Mouse (Mus musculus) kidney, postnatal 25 days (tissue): ENCODE measurements around the gene Map10.

Source experiments
- DNase-seq, 2 experiments: peaks; one replicate each; pipeline ENCODE4 v3.0.0; 2021; ENCODE audit warnings: mixed read lengths in 2 of 2

The Map10 gene

GRCm38 (mm10) chr8:125670906-125671305 lies 1.3 kb downstream of the Map10 start:
- DNase-seq = no peak

- no peak for DNase-seq
Measured at GRCm38 (mm10) chr8:125671371-125671770, 1.8 kb downstream of the Map10 start.

- no peak for DNase-seq
Measured at GRCm38 (mm10) chr8:125675796-125676195, 6.2 kb downstream of the Map10 start.

GRCm38 (mm10) chr8:125677484-125677883 lies 7.9 kb downstream of the Map10 start:
- no peak for DNase-seq

- peak; percentile 59 to 77 for DNase-seq
Measured at GRCm38 (mm10) chr8:125678854-125679648, 9.4 kb downstream of the Map10 start.

GRCm38 (mm10) chr8:125680851-125681408 lies 11.3 kb downstream of the Map10 start:
- no peak for DNase-seq

- no peak for DNase-seq
Measured at GRCm38 (mm10) chr8:125685216-125685760, 15.7 kb downstream of the Map10 start.

GRCm38 (mm10) chr8:125686221-125686865 lies 16.7 kb downstream of the Map10 start:
- DNase-seq = peak in 1 of 2 experiments; percentile 57

- DNase-seq = no peak
Measured at GRCm38 (mm10) chr8:125690166-125690915, 20.7 kb downstream of the Map10 start.

- DNase-seq = no peak
Measured at GRCm38 (mm10) chr8:125690961-125691360, 21.3 kb downstream of the Map10 start.

GRCm38 (mm10) chr8:125692447-125692846 lies 22.8 kb downstream of the Map10 start:
- no peak for DNase-seq

- DNase-seq = no peak
Measured at GRCm38 (mm10) chr8:125693197-125693596, 23.6 kb downstream of the Map10 start.

GRCm38 (mm10) chr8:125695951-125696350 lies 26.3 kb downstream of the Map10 start:
- DNase-seq = no peak

- no peak for DNase-seq
Measured at GRCm38 (mm10) chr8:125699391-125700025, 29.9 kb downstream of the Map10 start.

- no peak for DNase-seq
Measured at GRCm38 (mm10) chr8:125700407-125700806, 30.8 kb downstream of the Map10 start.

- DNase-seq = no peak
Measured at GRCm38 (mm10) chr8:125702868-125703473, 33.4 kb downstream of the Map10 start.

- DNase-seq = no peak
Measured at GRCm38 (mm10) chr8:125704434-125704833, 34.8 kb downstream of the Map10 start.

- no peak for DNase-seq
Measured at GRCm38 (mm10) chr8:125705816-125706215, 36.2 kb downstream of the Map10 start.

GRCm38 (mm10) chr8:125709171-125709570 lies 39.6 kb downstream of the Map10 start:
- no peak for DNase-seq

GRCm38 (mm10) chr8:125711514-125711913 lies 41.9 kb downstream of the Map10 start:
- no peak for DNase-seq

GRCm38 (mm10) chr8:125716211-125716610 lies 46.6 kb downstream of the Map10 start:
- no peak for DNase-seq

- DNase-seq = peak; percentile 25 to 60
Measured at GRCm38 (mm10) chr8:125716613-125717012, 47.0 kb downstream of the Map10 start.
